Mouse (Mus musculus) cerebellum, adult 9-11 months (tissue): ENCODE measurements around the gene Oas3.
"Not testable (repeated sequence)": the region's sequence is repeated elsewhere in the genome, so short reads cannot be mapped to it uniquely, and the experiment has no call there.

ENCODE experiments used
- DNase-seq: peaks from one replicate; pipeline ENCODE4 v3.0.0; 2022

Gene Oas3

GRCm38 (mm10) chr5:120777478-120777877 lies at the start of gene Oas3:
Gene Oas3 (minus strand): TSS chr5:120777661.
- DNase-seq, result no peak

DNA sequence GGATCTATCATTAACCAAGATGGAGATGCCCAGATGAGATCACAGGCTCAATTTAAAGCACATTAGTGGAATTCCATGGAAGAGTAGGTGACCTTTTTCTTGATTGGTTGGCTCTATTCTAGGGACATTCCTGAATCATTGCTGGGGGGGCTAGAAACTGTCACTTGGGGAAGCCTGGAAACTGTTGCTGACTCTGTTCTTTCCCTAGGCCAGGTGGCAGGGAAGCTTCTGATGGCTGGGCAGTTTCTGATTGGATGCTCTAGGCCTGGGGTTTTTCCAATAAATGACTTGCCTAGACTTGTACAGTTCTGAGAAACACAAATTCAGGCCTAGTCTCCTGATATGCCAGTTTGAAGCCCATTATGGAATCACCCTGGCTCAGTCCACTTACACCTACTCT lies 41.5 kb upstream of the Oas3 start:
- DNase-seq, result no peak

DNA sequence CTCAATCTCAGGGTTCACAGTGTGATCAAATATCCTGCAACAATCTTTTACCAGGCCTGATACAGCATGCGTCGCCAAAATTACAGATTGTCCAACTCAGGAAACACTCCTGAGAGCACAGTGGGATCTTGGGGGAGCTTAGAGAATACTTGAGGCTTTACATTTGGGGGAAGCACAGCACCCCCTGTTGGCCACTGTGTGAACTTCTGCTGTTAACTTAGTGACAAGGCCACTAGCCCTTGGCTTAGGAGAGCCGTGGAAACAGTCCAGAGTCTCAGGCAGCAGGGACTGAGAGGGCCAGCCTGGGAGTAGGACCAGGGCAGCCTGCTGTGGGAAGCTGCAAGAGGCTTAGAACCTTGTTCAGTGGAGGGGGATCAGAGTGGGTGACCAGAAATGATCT lies 38.5 kb upstream of the Oas3 start:
- no peak for DNase-seq

GRCm38 (mm10) chr5:120813023-120813422 lies 35.6 kb upstream of the Oas3 start:
- no peak for DNase-seq

GRCm38 (mm10) chr5:120811951-120812819 lies 34.7 kb upstream of the Oas3 start, which contains the start of gene Oas1c:
Gene Oas1c (minus strand): TSS chr5:120812514.
- DNase-seq, result peak; percentile 82

DNA sequence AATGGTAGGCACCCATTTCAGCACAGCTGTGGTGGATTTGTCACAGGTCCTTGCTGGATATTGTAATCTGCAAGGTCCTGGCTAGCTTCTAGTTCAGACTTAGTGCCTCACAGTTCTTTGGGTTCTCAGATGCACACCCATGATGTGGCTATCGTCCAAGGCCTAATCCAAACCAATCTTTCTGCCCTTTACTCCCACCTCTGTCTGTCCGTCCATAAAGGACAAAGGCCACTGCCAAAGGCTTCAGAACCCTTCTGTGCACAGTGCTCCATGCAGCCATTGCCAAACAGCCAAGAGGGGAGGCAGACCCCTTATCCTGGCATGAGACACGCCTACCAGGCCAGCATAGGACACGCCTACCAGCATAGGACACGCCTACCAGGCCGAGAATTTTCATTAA lies 31.7 kb upstream of the Oas3 start:
- no peak for DNase-seq

GRCm38 (mm10) chr5:120806458-120806857 lies 29.0 kb upstream of the Oas3 start:
- peak; percentile 37 for DNase-seq

- DNase-seq, result no peak
Measured at GRCm38 (mm10) chr5:120803596-120803995, 26.1 kb upstream of the Oas3 start.

GRCm38 (mm10) chr5:120798943-120799342 lies 21.5 kb upstream of the Oas3 start:
- not testable (repeated sequence) for DNase-seq

DNA sequence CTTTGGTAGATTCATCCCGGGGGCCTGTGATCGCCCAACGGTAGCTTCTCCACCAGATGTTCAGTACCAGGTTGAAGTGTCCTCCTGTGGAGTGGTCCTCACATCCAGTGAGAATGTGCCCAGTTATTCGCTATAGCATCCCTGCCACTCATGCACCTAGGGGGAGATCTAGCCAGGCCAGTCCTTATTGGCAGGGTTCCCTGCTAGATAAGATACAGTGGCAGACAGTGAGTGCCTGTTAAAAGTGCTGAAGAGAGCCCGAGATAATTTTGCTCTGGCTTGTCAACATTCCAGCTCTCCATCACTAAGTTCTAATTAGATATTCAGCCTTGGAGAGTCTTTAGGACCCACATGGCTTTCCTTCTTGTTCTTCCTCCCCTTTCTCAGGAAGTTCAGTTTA lies 20.7 kb upstream of the Oas3 start:
- not testable (repeated sequence) for DNase-seq

DNA sequence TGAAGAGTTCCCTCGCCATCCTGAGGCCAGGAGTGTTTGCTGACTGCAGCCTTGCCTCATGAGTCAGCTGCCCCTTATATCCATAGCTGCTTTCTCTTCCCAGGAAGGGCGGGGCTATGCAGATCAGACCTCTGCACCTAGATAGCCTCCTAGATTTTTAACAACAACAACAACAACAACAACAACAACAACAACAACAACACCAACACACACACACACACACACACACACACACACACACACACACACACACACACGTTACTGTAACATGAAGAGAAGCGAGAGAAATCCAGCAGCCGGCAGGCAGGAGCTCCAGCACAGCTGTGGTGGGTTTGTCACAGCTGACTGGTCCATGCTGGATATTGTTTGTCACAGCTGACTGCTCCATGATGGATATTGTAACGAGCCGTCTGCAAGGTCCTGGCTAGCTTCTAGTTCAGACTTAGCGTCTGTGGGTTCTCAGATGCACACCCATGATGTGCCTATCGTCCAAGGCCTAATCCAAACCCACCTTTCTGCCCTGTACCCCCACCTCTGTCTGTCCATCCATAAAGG lies 18.1 kb upstream of the Oas3 start, which contains the start of gene Oas1e:
Gene Oas1e (minus strand): TSS at position 51 of the 555 bp plus-strand sequence.
- not testable (repeated sequence) for DNase-seq

DNA sequence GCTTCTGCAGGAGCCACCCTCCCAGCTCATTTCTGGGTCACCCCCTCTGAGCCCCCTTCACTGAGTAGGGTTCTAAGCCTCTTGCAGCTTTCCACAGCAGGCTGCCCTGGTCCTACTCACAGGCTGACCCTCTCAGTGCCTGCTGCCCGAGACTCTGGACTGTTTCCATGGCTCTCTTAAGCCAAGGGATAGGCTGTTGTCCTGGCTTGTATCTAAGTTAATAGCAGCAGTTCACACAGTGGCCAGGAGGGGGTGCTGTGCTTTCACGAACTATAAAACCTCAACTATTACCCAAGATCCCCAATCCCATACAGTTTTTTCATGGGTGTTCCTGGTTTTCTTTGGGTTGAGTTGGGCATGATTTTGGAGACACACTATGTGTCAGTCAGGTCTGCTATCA lies 15.6 kb upstream of the Oas3 start:
- DNase-seq, result peak; percentile 26

DNA sequence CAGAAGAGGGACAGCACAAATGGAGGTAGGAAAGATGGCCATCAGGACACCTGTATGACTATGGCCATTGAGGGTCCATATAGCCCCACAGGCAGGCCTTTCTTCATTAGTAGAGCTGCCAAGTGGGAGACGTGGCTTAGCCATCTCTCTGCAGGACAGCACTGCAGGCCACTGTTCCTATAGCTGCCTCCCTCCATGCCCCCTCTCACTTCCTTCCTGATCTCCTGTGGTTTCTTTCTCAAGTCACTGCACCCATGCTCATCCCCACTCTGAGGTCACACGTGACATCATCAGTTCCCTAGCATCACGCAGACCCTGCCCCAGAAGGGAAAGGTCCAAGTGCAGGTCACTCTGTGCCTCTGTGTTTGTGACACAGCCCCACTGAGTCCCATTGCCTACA lies 9.6 kb upstream of the Oas3 start:
- DNase-seq, result no peak

DNA sequence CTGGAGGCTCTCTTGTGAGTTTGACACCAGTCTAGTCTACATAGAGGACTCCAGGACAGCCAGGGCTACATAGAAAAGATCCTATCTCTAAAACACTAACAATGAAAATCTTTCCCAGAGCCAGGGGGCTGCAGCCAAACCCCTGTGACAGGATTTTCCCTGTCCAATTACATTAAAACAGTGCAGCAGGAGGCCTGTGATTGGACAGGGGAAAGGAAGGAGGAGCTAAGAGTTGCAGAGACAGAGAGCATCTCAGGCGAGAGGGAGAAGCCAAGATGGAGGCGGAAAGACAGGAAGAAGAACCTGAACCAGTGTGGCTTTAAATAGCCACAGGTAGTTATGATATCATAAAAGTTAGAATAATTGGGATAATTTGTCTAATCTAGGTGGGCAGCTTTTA lies 5.0 kb upstream of the Oas3 start:
- no peak for DNase-seq

DNA sequence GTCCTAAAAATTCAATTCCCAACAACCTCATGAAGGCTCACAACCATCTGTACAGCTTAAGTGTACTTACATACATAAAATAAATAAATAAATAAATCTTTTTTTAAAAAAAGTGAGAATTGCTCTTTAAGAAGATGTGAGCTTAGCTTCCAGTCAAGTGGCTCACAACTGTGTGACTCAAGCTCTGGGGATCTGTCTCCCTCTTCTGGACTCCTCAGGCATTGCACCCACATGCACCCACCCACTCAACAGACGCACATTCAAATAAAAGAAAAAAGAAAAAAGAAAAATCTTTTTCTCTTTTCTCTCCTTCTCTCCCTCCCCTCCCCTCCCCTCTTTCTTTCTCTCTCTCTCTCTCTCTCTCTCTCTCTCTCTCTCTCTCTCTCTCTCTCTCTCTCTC lies 4.2 kb upstream of the Oas3 start:
- no peak for DNase-seq

DNA sequence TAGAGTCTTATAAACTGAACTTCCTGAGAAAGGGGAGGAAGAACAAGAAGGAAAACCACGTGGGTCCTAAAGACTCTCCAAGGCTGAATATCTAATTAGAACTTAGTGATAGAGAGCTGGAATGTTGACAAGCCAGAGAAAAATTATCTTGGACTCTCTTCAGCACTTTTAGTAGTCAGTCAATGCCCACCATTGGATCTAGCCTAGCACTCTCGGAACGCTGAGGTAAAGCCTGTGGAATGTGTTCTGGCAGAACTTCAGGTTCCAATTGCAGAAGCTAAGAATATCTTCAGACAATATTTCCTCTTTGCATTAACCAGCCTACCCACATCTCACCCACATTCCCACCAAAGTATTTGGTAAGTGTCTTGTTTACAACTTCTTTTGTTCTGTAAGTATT lies 2.5 kb upstream of the Oas3 start:
- no peak for DNase-seq

GRCm38 (mm10) chr5:120778941-120779340 lies 1.5 kb upstream of the Oas3 start:
- no peak for DNase-seq

- DNase-seq, result no peak
Measured at GRCm38 (mm10) chr5:120776801-120777200, 660 bp downstream of the Oas3 start.

DNA sequence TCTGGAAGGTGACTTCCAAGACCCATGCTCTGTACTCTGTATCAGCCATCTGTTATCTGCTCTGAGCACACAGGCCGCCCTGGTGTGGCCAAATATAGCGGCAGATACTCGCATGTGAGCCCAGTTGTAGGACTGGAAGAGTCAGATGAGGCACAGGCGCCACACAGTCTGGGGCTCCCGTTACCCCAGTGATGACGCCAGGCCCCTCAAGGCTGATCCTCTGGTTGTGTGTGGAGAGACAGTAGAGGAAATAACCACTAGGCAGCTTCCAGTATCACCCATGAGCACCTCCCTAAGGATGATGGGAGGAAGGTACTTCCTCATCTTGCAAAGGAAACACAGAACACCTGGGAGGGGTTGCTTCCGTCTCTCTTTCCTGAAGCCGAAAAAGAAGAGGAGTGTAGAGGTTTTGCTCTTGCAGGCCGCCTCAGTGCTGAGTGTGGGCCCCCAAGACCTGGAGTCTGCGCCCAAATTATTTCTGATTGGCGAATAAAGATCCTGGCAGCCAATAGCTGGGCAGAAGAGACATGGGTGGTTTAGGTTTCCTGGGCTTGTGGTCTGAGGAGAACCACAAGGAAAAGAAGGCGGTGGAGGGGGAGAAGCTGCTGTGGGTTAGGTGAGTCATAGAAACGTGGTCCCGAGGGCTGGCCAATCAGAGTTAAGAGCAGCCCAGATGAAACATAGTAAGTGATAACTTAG lies 2.0 kb downstream of the Oas3 start:
- no peak for DNase-seq

DNA sequence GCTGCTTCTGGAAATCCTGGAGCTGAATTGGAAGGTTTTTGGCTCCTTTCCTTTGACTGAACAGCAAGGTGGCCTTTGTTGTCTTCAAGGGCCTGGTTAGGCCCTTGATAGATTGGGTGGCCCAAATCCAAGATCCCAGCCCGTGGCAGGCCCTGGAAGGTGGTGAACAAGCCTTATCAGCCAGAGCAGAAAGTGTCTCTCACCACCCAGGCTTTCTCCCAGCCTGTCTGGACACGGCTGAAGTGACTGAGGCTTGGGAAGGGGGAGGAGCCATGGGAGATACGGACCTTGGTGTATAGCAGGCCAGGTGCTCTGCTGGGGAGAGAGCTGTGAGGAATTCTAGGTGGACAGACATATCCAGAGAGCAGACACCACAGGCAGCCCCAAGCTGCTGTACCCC lies 8.1 kb downstream of the Oas3 start:
- no peak for DNase-seq

GRCm38 (mm10) chr5:120765010-120765409 lies 12.5 kb downstream of the Oas3 start:
- DNase-seq, result no peak

GRCm38 (mm10) chr5:120761901-120762300 lies 15.6 kb downstream of the Oas3 start:
- no peak for DNase-seq

DNA sequence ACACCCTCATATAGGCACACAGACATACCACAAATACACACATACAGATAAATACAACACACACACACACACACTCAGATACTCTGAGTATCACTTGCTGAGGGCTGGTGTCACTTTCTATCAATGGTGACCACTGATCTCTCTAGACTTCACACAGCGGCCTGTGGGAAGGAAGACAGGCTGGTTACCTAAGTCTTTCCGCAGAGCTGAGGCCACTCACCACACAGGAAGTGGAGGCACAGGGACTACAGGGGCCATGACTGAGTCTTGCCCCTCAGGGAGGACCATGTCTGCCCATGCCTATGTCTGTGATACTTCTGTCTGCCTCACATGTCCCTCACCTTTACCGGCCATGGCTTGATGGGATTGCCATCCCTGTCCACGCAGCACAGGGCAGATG lies 23.2 kb downstream of the Oas3 start:
- no peak for DNase-seq

- DNase-seq, result no peak
Measured at GRCm38 (mm10) chr5:120752786-120753185, 24.7 kb downstream of the Oas3 start.
